ENCODE assay signal across 8 mouse cellular contexts in the genomic region with DNA sequence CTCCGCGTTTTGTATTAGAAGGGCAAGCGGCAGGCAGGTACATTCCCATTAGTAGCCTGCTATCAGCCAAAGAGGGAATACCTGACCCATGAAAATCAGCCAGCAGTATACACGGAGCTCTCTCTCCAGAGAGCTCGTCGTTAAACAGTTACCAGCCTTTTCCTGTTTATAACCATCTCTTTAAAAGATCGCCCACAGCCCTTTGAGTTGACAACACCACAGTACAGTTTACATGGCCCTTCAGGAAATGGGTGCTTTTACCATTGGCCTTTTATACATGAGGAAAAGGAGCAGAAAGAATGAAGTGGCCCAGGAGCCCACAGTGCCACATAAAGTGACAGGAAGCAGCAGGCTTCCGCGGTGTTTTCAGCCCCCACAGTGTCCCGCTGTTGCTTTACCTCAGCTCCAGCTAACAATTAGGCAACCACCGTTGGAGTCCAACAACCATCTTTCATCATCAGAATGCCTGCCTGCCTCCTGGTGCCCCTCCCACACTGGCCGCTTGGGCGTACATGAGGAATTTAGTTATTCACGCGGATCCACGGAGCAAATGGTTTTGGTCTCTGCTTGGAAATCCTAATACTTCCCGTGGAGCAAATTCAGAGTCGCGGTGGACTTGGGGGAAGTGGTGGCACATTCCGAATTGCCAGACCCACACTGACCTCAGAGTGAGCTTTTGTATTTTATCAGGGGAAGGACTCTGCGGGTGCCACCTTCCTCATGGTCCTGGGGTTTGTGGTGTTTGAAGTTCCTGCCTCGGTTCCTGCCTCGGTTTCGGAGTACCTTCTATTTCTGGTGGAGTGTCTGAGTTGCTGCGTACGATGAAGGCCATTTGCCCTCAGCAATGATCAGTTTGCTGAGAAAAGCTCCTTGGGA. TPM values are rescaled to one million over a fixed set of nuclear protein-coding genes. Genes with fewer than 3 reads are reported as not detected.
A peak's percentile ranks its signal among the peaks of the same experiment; 100 is the strongest.
DNase-seq lines count a peak whose midpoint lies in the region; ATAC-seq lines count a peak whose summit lies in the region.
"Had no signal": no experiment of that assay in that cellular context is flagged by ENCODE, and none has a peak within 500 bp of the region (broad histone marks: within the 10 kb centered on the region; RNA-seq: fewer than 3 reads in every experiment).

No protein-coding gene starts in this region.

- ATAC-seq in midbrain, embryonic 11.5 days (ENCODE audit: low FRiP score), result no peak
- no peak for ATAC-seq in midbrain, embryonic 15.5 days (replicated peaks)
- peak; percentile 4; the same call in 1 of the 2 replicates for ATAC-seq in stomach, embryonic 15.5 days (ENCODE audit: insufficient read depth, low FRiP score, low read depth)

- H3K27ac ChIP-seq in midbrain, embryonic 11.5 days (ENCODE audit: low read depth, low read length), result no peak overlapping the region
- no peak overlapping the region for H3K27ac ChIP-seq in midbrain, embryonic 15.5 days
- H3K27ac ChIP-seq in limb, embryonic 10.5 days, result no peak overlapping the region; the same call in 1 of the 2 replicates
- no peak overlapping the region for H3K27ac ChIP-seq in stomach, embryonic 15.5 days

- H3K4me1 ChIP-seq in midbrain, embryonic 11.5 days (ENCODE audit: control insufficient read depth, insufficient read depth, low read length), result no peaks in the 10 kb centered on the region
- no peaks in the 10 kb centered on the region for H3K4me1 ChIP-seq in midbrain, embryonic 15.5 days
- peaks cover 30% of the 10 kb centered on the region for H3K4me1 ChIP-seq in limb, embryonic 10.5 days
- H3K4me1 ChIP-seq in stomach, embryonic 15.5 days, result no peaks in the 10 kb centered on the region

- no peak overlapping the region for H3K4me3 ChIP-seq in midbrain, embryonic 11.5 days (ENCODE audit: low read depth, low read length)
- H3K4me3 ChIP-seq in midbrain, embryonic 15.5 days, result no peak overlapping the region
- no peak overlapping the region for H3K4me3 ChIP-seq in limb, embryonic 10.5 days
- H3K4me3 ChIP-seq in stomach, embryonic 15.5 days (replicated peaks), result no peak overlapping the region

- no peaks in the 10 kb centered on the region for H3K27me3 ChIP-seq in midbrain, embryonic 11.5 days (ENCODE audit: control insufficient read depth, insufficient read depth, low read length)
- H3K27me3 ChIP-seq in midbrain, embryonic 15.5 days (replicated peaks), result no peaks in the 10 kb centered on the region
- no peaks in the 10 kb centered on the region for H3K27me3 ChIP-seq in limb, embryonic 10.5 days (ENCODE audit: low read depth, poor library complexity, severe bottlenecking)
- no peaks in the 10 kb centered on the region for H3K27me3 ChIP-seq in stomach, embryonic 15.5 days (replicated peaks)

- no peak overlapping the region for H3K4me2 ChIP-seq in midbrain, embryonic 11.5 days
- no peak overlapping the region for H3K4me2 ChIP-seq in midbrain, embryonic 15.5 days
- peak overlapping the region; percentile 30 for H3K4me2 ChIP-seq in stomach, embryonic 15.5 days

- 67% methylated on average over 26 of the region's 26 CpGs for WGBS in midbrain, embryonic 11.5 days
- 63% methylated on average over 26 of the region's 26 CpGs for whole genome bisulfite sequencing in midbrain, embryonic 15.5 days
- WGBS in limb, embryonic 10.5 days, result 68% methylated on average over 26 of the region's 26 CpGs
- 52% methylated on average over 26 of the region's 26 CpGs for WGBS in stomach, embryonic 15.5 days

- no peaks in the 10 kb centered on the region for H3K9me3 ChIP-seq in midbrain, embryonic 11.5 days (ENCODE audit: control insufficient read depth, low read length)
- H3K9me3 ChIP-seq in midbrain, embryonic 15.5 days, result no peaks in the 10 kb centered on the region
- H3K9me3 ChIP-seq in limb, embryonic 10.5 days (replicated peaks), result no peaks in the 10 kb centered on the region
- H3K9me3 ChIP-seq in stomach, embryonic 15.5 days, result no peaks in the 10 kb centered on the region

- peak; percentile 28 for DNase-seq in midbrain, embryonic 11.5 days (ENCODE audit: low spot score, missing footprints)
- peak; percentile 29 for DNase-seq in forelimb bud, embryonic 11.5 days (ENCODE audit: low read depth, low spot score)
- DNase-seq in limb, embryonic 10.5 days (ENCODE audit: low spot score), result peak; percentile 40
- DNase-seq in urinary bladder, postnatal 4 days (ENCODE audit: low spot score in 2 of 2), result no peak
- DNase-seq in ovary, postnatal 10 days (ENCODE audit: low spot score), result no peak

- H3K36me3 ChIP-seq in midbrain, embryonic 11.5 days (ENCODE audit: control insufficient read depth, insufficient read depth, low read length), result no peaks in the 10 kb centered on the region
- H3K36me3 ChIP-seq in midbrain, embryonic 15.5 days (replicated peaks), result no peaks in the 10 kb centered on the region
- no peaks in the 10 kb centered on the region for H3K36me3 ChIP-seq in limb, embryonic 10.5 days
- H3K36me3 ChIP-seq in stomach, embryonic 15.5 days, result no peaks in the 10 kb centered on the region

- H3K9ac ChIP-seq in midbrain, embryonic 11.5 days (ENCODE audit: low read length), result no peak overlapping the region
- H3K9ac ChIP-seq in midbrain, embryonic 15.5 days, result no peak overlapping the region
- no peak overlapping the region for H3K9ac ChIP-seq in stomach, embryonic 15.5 days

RNA-seq across cellular contexts. Expression of a gene that starts 50.7 kb away (rescaled TPM):
- not detected in 2 replicates for polyA plus RNA-seq in midbrain, embryonic 11.5 days (2014; fragmentation: Nextera tagmentation; extraction: Ambion mirVana)
- not detected in 2 replicates for polyA plus RNA-seq in midbrain, embryonic 15.5 days (2015; fragmentation: Nextera tagmentation; extraction: Ambion mirVana)
- polyA plus RNA-seq in limb, embryonic 10.5 days (2016; fragmentation: Nextera tagmentation; extraction: Ambion mirVana), result not detected in 2 replicates
- not detected in 2 replicates for polyA plus RNA-seq in stomach, embryonic 15.5 days (2015; fragmentation: Nextera tagmentation; extraction: Ambion mirVana)
- polyA plus RNA-seq: cortical plate, adult 2 months had no signal

RNA-seq across cellular contexts. Expression of a gene that starts 59.0 kb away (rescaled TPM):
- polyA plus RNA-seq in midbrain, embryonic 11.5 days (2014; fragmentation: Nextera tagmentation; extraction: Ambion mirVana), result 0.25 and 0.29 TPM in 2 replicates
- 0.08 and 0.14 TPM in 2 replicates for polyA plus RNA-seq in midbrain, embryonic 15.5 days (2015; fragmentation: Nextera tagmentation; extraction: Ambion mirVana)
- 0.41 and 0.68 TPM in 2 replicates for polyA plus RNA-seq in limb, embryonic 10.5 days (2016; fragmentation: Nextera tagmentation; extraction: Ambion mirVana)
- polyA plus RNA-seq in stomach, embryonic 15.5 days (2015; fragmentation: Nextera tagmentation; extraction: Ambion mirVana), result 1.5 and 2.0 TPM in 2 replicates

Comparison
In these comparisons a context has a peak if more than half of its experiments do, and no peak if none do; other contexts are left out.
1. DNase-seq: peak in midbrain, embryonic 11.5 days (single experiment), forelimb bud, embryonic 11.5 days (single experiment) and limb, embryonic 10.5 days (single experiment); none in urinary bladder, postnatal 4 days (0 of 2) and ovary, postnatal 10 days (single experiment).